Mouse (Mus musculus): ENCODE results near the gene Arid1b. TPM values are rescaled to one million over a fixed set of nuclear protein-coding genes. Genes with fewer than 3 reads are reported as not detected.

The Arid1b gene
- polyA plus RNA-seq, 1 experiment = 9.1 TPM

- peaks cover 13% of the 10 kb centered on the region for H3K79me3 ChIP-seq (ENCODE audit: low read depth)
- no peak overlapping the region for H3K4me3 ChIP-seq (ENCODE audit: insufficient read depth, poor library complexity, severe bottlenecking)
- TF ChIP-seq CEBPB (IDR thresholded peaks at IDR 0.05; ENCODE audit: low read depth) (no peak), CTCF (IDR thresholded peaks at IDR 0.05; ENCODE audit: control insufficient read depth, insufficient read depth, insufficient read length) (no peak), MAX (IDR thresholded peaks at IDR 0.05) (no peak), USF1 (IDR thresholded peaks at IDR 0.05; ENCODE audit: low read depth) (no peak), FOSL1 (IDR thresholded peaks at IDR 0.05; ENCODE audit: insufficient read depth, low read length, poor library complexity, severe bottlenecking) (no peak), MYOG (IDR thresholded peaks at IDR 0.05; ENCODE audit: control insufficient read depth, extremely low read depth, insufficient read length) (no peak), MYOD1 (IDR thresholded peaks at IDR 0.05; ENCODE audit: control insufficient read depth, insufficient read length, low read depth) (no peak)
- no peak overlapping the region for H3ac ChIP-seq (ENCODE audit: control insufficient read depth, insufficient read length, low read depth)
- peaks cover 21% of the 10 kb centered on the region for H3K79me2 ChIP-seq (ENCODE audit: control insufficient read depth, insufficient read depth)
- no peaks in the 10 kb centered on the region for H3K27me3 ChIP-seq (ENCODE audit: control insufficient read depth, insufficient read depth, insufficient read length)
- H3K36me3 ChIP-seq (ENCODE audit: control insufficient read depth, insufficient read depth) = no peaks in the 10 kb centered on the region
These were observed 135.5 kb downstream of the Arid1b start for GRCm38 (mm10) chr17:5129606-5130005.

GRCm38 (mm10) chr17:5130116-5130515 is 136.0 kb downstream of the Arid1b start:
- no peaks in the 10 kb centered on the region for H3K36me3 ChIP-seq (ENCODE audit: control insufficient read depth, insufficient read depth)
- H3K27me3 ChIP-seq (ENCODE audit: control insufficient read depth, insufficient read depth, insufficient read length) = no peaks in the 10 kb centered on the region
- peaks cover 19% of the 10 kb centered on the region for H3K79me2 ChIP-seq (ENCODE audit: control insufficient read depth, insufficient read depth)
- H3ac ChIP-seq (ENCODE audit: control insufficient read depth, insufficient read length, low read depth) = no peak overlapping the region
- peaks cover 13% of the 10 kb centered on the region for H3K79me3 ChIP-seq (ENCODE audit: low read depth)
- no peak overlapping the region for H3K4me3 ChIP-seq (ENCODE audit: insufficient read depth, poor library complexity, severe bottlenecking)
- TF ChIP-seq USF1 (IDR thresholded peaks at IDR 0.05; ENCODE audit: low read depth) (no peak), MAX (IDR thresholded peaks at IDR 0.05) (no peak), MYOD1 (IDR thresholded peaks at IDR 0.05; ENCODE audit: control insufficient read depth, insufficient read length, low read depth) (no peak), CEBPB (IDR thresholded peaks at IDR 0.05; ENCODE audit: low read depth) (no peak), CTCF (IDR thresholded peaks at IDR 0.05; ENCODE audit: control insufficient read depth, insufficient read depth, insufficient read length) (no peak), MYOG (IDR thresholded peaks at IDR 0.05; ENCODE audit: control insufficient read depth, extremely low read depth, insufficient read length) (no peak)

GRCm38 (mm10) chr17:5131706-5132105 is 137.6 kb downstream of the Arid1b start:
- Histone ChIP-seq H3ac (ENCODE audit: control insufficient read depth, insufficient read length, low read depth) (no peak overlapping the region), H3K79me2 (ENCODE audit: control insufficient read depth, insufficient read depth) (peaks cover 25% of the 10 kb centered on the region), H3K79me3 (ENCODE audit: low read depth) (peaks cover 13% of the 10 kb centered on the region), H3K27me3 (ENCODE audit: control insufficient read depth, insufficient read depth, insufficient read length) (no peaks in the 10 kb centered on the region), H3K4me3 (ENCODE audit: insufficient read depth, poor library complexity, severe bottlenecking) (no peak overlapping the region), H3K36me3 (ENCODE audit: control insufficient read depth, insufficient read depth) (no peaks in the 10 kb centered on the region)
- no peak for TF ChIP-seq USF1 (IDR thresholded peaks at IDR 0.05; ENCODE audit: low read depth)
- TF ChIP-seq MAX (IDR thresholded peaks at IDR 0.05) = no peak
- TF ChIP-seq MYOD1 (IDR thresholded peaks at IDR 0.05; ENCODE audit: control insufficient read depth, insufficient read length, low read depth) = no peak

- H3K79me3 ChIP-seq (ENCODE audit: low read depth) = peaks cover 16% of the 10 kb centered on the region
- no peak overlapping the region for H3K4me3 ChIP-seq (ENCODE audit: insufficient read depth, poor library complexity, severe bottlenecking)
- TF ChIP-seq USF1 (IDR thresholded peaks at IDR 0.05; ENCODE audit: low read depth) = no peak
- no peak for TF ChIP-seq MAX (IDR thresholded peaks at IDR 0.05)
- no peak for TF ChIP-seq FOSL1 (IDR thresholded peaks at IDR 0.05; ENCODE audit: insufficient read depth, low read length, poor library complexity, severe bottlenecking)
- no peak for TF ChIP-seq CEBPB (IDR thresholded peaks at IDR 0.05; ENCODE audit: low read depth)
- no peak for TF ChIP-seq MYOG (IDR thresholded peaks at IDR 0.05; ENCODE audit: control insufficient read depth, extremely low read depth, insufficient read length)
- TF ChIP-seq MYOD1 (IDR thresholded peaks at IDR 0.05; ENCODE audit: control insufficient read depth, insufficient read length, low read depth) = no peak
- TF ChIP-seq CTCF (IDR thresholded peaks at IDR 0.05; ENCODE audit: control insufficient read depth, insufficient read depth, insufficient read length) = no peak
- no peaks in the 10 kb centered on the region for H3K36me3 ChIP-seq (ENCODE audit: control insufficient read depth, insufficient read depth)
- no peak overlapping the region for H3ac ChIP-seq (ENCODE audit: control insufficient read depth, insufficient read length, low read depth)
- H3K27me3 ChIP-seq (ENCODE audit: control insufficient read depth, insufficient read depth, insufficient read length) = no peaks in the 10 kb centered on the region
- H3K79me2 ChIP-seq (ENCODE audit: control insufficient read depth, insufficient read depth) = peaks cover 27% of the 10 kb centered on the region
These were observed 138.3 kb downstream of the Arid1b start for GRCm38 (mm10) chr17:5132296-5132986.

DNA sequence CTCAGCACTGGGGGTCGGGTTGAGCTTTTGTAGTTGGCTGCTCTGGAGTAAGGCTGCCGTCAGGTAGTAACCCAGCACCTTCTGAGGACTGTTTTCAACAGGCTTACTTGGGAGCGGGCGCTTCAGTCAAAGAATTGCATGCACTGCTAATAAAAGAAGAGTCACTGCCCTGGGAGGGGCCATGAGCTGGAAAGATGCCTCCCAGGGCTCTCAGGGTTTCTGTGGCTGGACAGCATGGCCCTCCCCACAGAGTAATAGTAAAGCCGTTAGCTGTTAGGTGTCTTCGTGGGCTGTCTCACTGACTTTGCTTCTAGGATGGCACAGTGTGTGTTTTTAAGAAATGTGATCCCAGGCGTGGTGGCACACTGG is 138.8 kb downstream of the Arid1b start:
- TF ChIP-seq MAX (IDR thresholded peaks at IDR 0.05) (no peak), USF1 (IDR thresholded peaks at IDR 0.05; ENCODE audit: low read depth) (no peak), FOSL1 (IDR thresholded peaks at IDR 0.05; ENCODE audit: insufficient read depth, low read length, poor library complexity, severe bottlenecking) (no peak), CEBPB (IDR thresholded peaks at IDR 0.05; ENCODE audit: low read depth) (no peak), CTCF (IDR thresholded peaks at IDR 0.05; ENCODE audit: control insufficient read depth, insufficient read depth, insufficient read length) (no peak), MYOD1 (IDR thresholded peaks at IDR 0.05; ENCODE audit: control insufficient read depth, insufficient read length, low read depth) (no peak)
- H3ac ChIP-seq (ENCODE audit: control insufficient read depth, insufficient read length, low read depth) = no peak overlapping the region
- H3K79me2 ChIP-seq (ENCODE audit: control insufficient read depth, insufficient read depth) = peaks cover 27% of the 10 kb centered on the region
- H3K4me3 ChIP-seq (ENCODE audit: insufficient read depth, poor library complexity, severe bottlenecking) = no peak overlapping the region
- no peaks in the 10 kb centered on the region for H3K36me3 ChIP-seq (ENCODE audit: control insufficient read depth, insufficient read depth)
- no peaks in the 10 kb centered on the region for H3K27me3 ChIP-seq (ENCODE audit: control insufficient read depth, insufficient read depth, insufficient read length)
- H3K79me3 ChIP-seq (ENCODE audit: low read depth) = peaks cover 16% of the 10 kb centered on the region

- peaks cover 27% of the 10 kb centered on the region for H3K79me2 ChIP-seq (ENCODE audit: control insufficient read depth, insufficient read depth)
- no peaks in the 10 kb centered on the region for H3K36me3 ChIP-seq (ENCODE audit: control insufficient read depth, insufficient read depth)
- peaks cover 13% of the 10 kb centered on the region for H3K79me3 ChIP-seq (ENCODE audit: low read depth)
- H3K4me3 ChIP-seq (ENCODE audit: insufficient read depth, poor library complexity, severe bottlenecking) = no peak overlapping the region
- TF ChIP-seq MYOD1 (IDR thresholded peaks at IDR 0.05; ENCODE audit: control insufficient read depth, insufficient read length, low read depth) (no peak), MYOG (IDR thresholded peaks at IDR 0.05; ENCODE audit: control insufficient read depth, extremely low read depth, insufficient read length) (no peak), FOSL1 (IDR thresholded peaks at IDR 0.05; ENCODE audit: insufficient read depth, low read length, poor library complexity, severe bottlenecking) (no peak), CTCF (IDR thresholded peaks at IDR 0.05; ENCODE audit: control insufficient read depth, insufficient read depth, insufficient read length) (no peak), USF1 (IDR thresholded peaks at IDR 0.05; ENCODE audit: low read depth) (no peak), MAX (IDR thresholded peaks at IDR 0.05) (no peak), CEBPB (IDR thresholded peaks at IDR 0.05; ENCODE audit: low read depth) (no peak)
- H3ac ChIP-seq (ENCODE audit: control insufficient read depth, insufficient read length, low read depth) = no peak overlapping the region
- H3K27me3 ChIP-seq (ENCODE audit: control insufficient read depth, insufficient read depth, insufficient read length) = no peaks in the 10 kb centered on the region
These were observed 139.7 kb downstream of the Arid1b start for GRCm38 (mm10) chr17:5133831-5134230.
